Mouse (Mus musculus) stomach, embryonic 15.5 days (tissue): Measurements from ENCODE around the gene Memo1. TPM values are rescaled to one million over a fixed set of nuclear protein-coding genes. Genes with fewer than 3 reads are reported as not detected.
A peak's percentile ranks its signal among the peaks of the same experiment; 100 is the strongest.

Experiments
- ATAC-seq: fragments of 200-750 bp; cut with Nextera tagmentation; 2 replicates; pipeline ENCODE4 v1.8.0; 2017; ENCODE audit warnings: low read depth, moderate number of reproducible peaks, moderate TSS enrichment; ENCODE audit not compliant: insufficient read depth, low FRiP score
- H3K27ac ChIP-seq: fragments of 300-500 bp; sonication (generic); 2 replicates; pipeline ENCODE4 v1.5.1; 2015; ENCODE audit warnings: mild to moderate bottlenecking, inconsistent platforms
- H3K27me3 ChIP-seq: fragments of 300-500 bp; sonication (generic); replicated peaks from 2 replicates; pipeline ENCODE4 v1.6.1; 2015; ENCODE audit warnings: inconsistent platforms
- H3K36me3 ChIP-seq: fragments of 300-500 bp; sonication (generic); 2 replicates; pipeline ENCODE4 v1.6.1; 2015; ENCODE audit warnings: inconsistent platforms
- H3K4me1 ChIP-seq: fragments of 300-500 bp; sonication (generic); 2 replicates; pipeline ENCODE4 v1.6.1; 2015; ENCODE audit warnings: inconsistent platforms
- H3K4me2 ChIP-seq: fragments of 300-500 bp; sonication (generic); 2 replicates; pipeline ENCODE4 v1.6.1; 2015; ENCODE audit warnings: mild to moderate bottlenecking, inconsistent platforms
- H3K4me3 ChIP-seq: fragments of 300-500 bp; sonication (generic); replicated peaks from 2 replicates; pipeline ENCODE4 v1.5.1; 2015; ENCODE audit warnings: inconsistent platforms
- H3K9ac ChIP-seq: fragments of 300-500 bp; sonication (generic); 2 replicates; pipeline ENCODE4 v1.6.1; 2015; ENCODE audit warnings: inconsistent platforms
- H3K9me3 ChIP-seq: fragments of 300-500 bp; sonication (generic); 2 replicates; pipeline ENCODE4 v1.6.1; 2016; ENCODE audit warnings: inconsistent platforms
- WGBS: fragments of 180-500 bp; shearing (Covaris S2); methylation state at CpG from one replicate; pipeline ENCODE4 v1.1.7; 2015; 5-methylcytosine and 5-hydroxymethylcytosine counted together
- polyA plus RNA-seq: library from polyadenylated mRNA; unstranded; fragments of >200 nt; fragmentation: Nextera tagmentation; extraction: Ambion mirVana; gene quantifications from 2 replicates; pipeline ENCODE4 v1.2.1, GENCODE M21; 2015

The Memo1 gene
- polyA plus RNA-seq, 1 experiment from 2014 or later, result 84.7 TPM

DNA sequence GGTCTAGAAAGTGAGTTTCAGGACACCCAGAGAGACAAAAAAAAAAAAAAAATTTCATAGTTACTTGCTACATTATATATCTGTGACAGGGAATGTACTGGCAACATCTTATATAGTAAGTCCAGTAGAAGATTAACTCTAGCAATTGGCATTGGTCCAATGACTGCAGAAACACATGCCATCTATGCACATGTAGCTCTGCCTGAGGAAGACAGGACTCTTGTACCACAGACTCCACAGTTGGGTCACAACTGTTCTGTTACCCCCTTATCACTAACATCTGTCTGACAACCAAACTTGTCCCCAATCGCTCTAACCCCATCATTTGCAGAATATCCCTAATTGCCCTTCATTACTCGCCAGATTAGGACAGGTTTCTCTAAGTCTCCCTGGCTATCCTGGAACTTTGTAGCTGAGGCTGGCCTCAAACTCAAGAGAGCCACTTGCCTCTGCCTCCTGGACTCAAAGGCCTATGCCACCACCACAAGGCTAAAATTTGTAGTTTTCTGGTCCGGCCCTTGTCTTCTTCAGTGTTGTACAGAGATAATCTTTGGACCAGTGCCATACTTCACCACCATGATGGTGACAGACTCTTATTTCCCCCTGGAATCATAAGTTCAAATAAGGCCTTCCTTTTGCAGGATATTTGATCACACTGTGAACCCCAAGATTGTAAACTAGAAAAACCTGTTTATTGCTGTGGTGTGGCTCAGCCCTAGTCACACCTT lies 23.6 kb downstream of the Memo1 start:
- H3K27me3 ChIP-seq, result no peaks in the 10 kb centered on the region
- H3K4me2 ChIP-seq, result no peak overlapping the region
- H3K36me3 ChIP-seq, result no peaks in the 10 kb centered on the region
- WGBS, result 86% methylated on average over 3 of the region's 3 CpGs
- H3K4me3 ChIP-seq, result no peak overlapping the region
- no peaks in the 10 kb centered on the region for H3K4me1 ChIP-seq
- H3K9me3 ChIP-seq, result no peaks in the 10 kb centered on the region
- ATAC-seq, result no peak
- no peak overlapping the region for H3K27ac ChIP-seq
- no peak overlapping the region for H3K9ac ChIP-seq

DNA sequence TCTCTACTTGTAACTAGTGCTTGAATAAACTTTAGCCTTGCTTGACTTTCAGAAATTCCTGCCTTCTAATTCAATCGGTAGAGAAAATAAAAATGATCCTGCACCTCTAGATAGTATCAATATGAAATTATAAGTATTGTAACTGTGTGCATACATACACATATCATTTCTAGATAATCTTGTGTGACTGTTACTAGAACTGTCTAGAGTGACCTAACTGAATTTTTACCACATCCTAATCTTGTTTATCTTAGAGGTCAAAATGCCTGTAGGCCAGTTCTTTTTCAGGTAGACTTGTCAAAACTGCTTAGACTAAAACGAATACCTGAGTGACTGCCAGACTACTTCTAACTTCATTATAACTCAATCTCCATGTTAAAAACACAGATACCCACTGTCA lies 25.1 kb downstream of the Memo1 start:
- H3K9me3 ChIP-seq, result no peaks in the 10 kb centered on the region
- no peak overlapping the region for H3K4me3 ChIP-seq
- H3K27me3 ChIP-seq, result no peaks in the 10 kb centered on the region
- 46% methylated on average over 2 of the region's 2 CpGs for WGBS
- no peak overlapping the region for H3K4me2 ChIP-seq
- no peak for ATAC-seq
- H3K4me1 ChIP-seq, result peaks cover 6% of the 10 kb centered on the region
- no peaks in the 10 kb centered on the region for H3K36me3 ChIP-seq
- H3K27ac ChIP-seq, result no peak overlapping the region
- no peak overlapping the region for H3K9ac ChIP-seq

DNA sequence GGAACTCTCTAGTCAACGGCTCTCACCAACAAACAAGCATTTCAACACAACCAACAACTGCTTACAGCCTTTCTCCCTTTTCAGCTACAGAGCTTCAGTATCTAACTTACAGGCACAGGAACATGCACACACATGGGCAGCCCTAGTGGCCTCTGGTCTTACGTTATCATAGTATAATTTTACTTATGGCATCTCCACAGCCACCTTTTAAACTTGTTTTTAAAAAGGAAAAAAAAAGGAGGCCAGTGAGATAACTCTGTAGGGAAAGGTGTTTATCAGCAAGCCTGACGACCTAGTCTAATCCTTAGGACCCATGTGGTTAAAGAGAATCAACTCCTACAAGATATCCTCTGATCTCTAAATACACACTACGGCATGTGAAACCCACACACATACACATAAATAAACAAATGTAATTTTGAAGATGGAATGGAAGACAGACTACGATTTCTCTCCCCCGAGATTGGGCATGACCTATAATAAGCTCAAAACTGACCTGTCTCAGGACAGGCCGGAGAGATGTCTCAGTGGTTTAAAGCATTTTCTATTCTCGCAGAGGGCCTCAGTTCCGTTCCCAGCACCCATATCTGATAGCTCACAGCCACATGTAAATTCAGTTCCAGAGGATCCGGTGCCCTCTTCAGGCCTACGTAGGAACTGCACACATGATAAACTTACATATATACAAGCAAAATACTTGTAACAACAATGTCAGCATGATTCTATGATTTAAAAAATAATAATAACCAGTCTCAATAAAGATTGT lies 27.7 kb downstream of the Memo1 start:
- no peak overlapping the region for H3K4me2 ChIP-seq
- H3K9ac ChIP-seq, result no peak overlapping the region
- no peaks in the 10 kb centered on the region for H3K36me3 ChIP-seq
- WGBS, result 83% methylated on average over 11 of the region's 11 CpGs
- H3K27me3 ChIP-seq, result no peaks in the 10 kb centered on the region
- H3K4me1 ChIP-seq, result peaks cover 16% of the 10 kb centered on the region
- H3K9me3 ChIP-seq, result no peaks in the 10 kb centered on the region
- ATAC-seq, result peak; percentile 63; the same call in 1 of the 2 replicates
- H3K4me3 ChIP-seq, result no peak overlapping the region
- H3K27ac ChIP-seq, result no peak overlapping the region

DNA sequence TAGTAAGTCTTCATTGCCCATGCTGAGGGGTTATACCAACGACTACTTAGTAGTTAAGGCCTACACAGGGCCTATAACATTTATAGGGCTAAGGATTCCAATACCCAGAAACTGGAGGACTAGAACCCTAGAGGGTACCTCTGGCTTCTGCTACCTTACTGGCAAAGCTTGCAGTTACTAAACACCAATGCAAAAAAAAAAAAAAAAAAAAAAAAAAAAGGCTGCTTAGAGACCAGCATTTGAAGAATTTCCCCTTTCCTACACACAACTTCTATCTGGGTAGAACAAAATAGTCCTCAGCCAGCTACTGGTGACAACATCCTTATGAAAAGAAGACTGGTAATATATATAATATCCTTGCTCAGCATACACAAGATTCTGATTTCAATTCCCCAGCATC lies 29.7 kb downstream of the Memo1 start:
- no peaks in the 10 kb centered on the region for H3K27me3 ChIP-seq
- H3K4me2 ChIP-seq, result no peak overlapping the region
- H3K27ac ChIP-seq, result no peak overlapping the region
- no peak overlapping the region for H3K9ac ChIP-seq
- WGBS, result 39% methylated on average over 1 of the region's 1 CpGs
- H3K4me1 ChIP-seq, result peaks cover 19% of the 10 kb centered on the region
- H3K9me3 ChIP-seq, result no peaks in the 10 kb centered on the region
- H3K4me3 ChIP-seq, result no peak overlapping the region
- ATAC-seq, result no peak
- H3K36me3 ChIP-seq, result no peaks in the 10 kb centered on the region

DNA sequence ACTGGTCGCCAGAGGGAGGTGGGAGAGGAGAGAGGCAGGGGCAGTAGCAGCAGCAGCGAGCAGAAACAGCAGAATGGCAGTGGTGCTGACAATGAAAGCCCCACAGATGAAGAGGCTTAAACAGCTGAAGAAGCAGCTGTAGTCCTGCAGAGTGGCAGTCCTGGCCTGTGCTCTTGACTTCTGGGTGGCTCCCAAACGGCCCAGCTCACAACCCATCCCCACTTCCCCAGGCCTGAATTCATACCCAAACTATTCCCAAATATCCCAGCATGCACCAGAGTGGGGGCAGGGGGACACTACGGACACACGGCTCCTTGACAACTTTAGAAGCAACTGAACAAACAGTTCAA lies 30.2 kb downstream of the Memo1 start:
- no peaks in the 10 kb centered on the region for H3K36me3 ChIP-seq
- H3K27me3 ChIP-seq, result no peaks in the 10 kb centered on the region
- H3K4me2 ChIP-seq, result no peak overlapping the region
- WGBS, result 20% methylated on average over 5 of the region's 5 CpGs
- H3K9ac ChIP-seq, result no peak overlapping the region
- peak overlapping the region; percentile 12; the same call in 1 of the 2 replicates for H3K27ac ChIP-seq
- no peaks in the 10 kb centered on the region for H3K9me3 ChIP-seq
- H3K4me1 ChIP-seq, result peaks cover 19% of the 10 kb centered on the region
- no peak for ATAC-seq
- H3K4me3 ChIP-seq, result no peak overlapping the region

DNA sequence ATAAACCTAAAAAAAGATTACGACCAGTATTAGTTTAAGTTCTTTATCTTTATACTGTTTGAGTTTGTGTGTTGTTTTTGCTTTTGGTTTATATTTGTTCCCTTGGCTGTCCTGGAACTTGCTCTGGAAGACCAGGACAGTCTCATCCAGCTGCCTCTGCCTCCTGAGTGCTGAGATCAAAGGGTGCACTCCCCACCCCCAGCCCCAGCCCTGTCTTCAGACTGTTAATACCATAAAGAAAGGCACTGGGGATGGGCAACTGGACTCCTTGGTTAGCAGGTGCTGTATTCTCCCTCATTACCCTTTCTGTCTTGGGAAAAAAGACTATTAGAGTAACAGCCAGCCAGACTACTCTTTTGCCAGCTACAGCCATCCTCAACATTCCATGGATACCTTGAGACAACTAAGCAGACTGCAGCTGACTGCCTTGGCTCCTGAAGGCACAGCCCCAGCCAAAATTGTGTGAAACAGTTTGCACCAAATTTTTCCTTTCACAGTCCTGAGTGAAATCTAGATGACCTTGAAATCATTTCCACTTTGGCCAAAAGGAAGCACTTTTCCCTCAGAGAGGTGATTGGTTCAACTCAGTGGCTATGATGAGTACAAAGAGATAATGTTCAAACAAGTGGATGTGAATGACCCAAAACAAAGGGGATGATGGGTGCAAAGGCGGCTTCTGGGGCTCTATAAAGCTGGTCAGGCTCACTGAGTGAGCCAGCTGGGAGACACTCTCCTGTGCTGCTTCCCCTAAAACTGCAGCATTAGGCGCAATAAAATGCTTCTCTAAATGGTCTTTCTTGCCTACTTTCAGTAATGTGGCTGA lies 30.8 kb downstream of the Memo1 start:
- no peaks in the 10 kb centered on the region for H3K9me3 ChIP-seq
- no peak overlapping the region for H3K4me3 ChIP-seq
- H3K27me3 ChIP-seq, result no peaks in the 10 kb centered on the region
- peaks cover 19% of the 10 kb centered on the region for H3K4me1 ChIP-seq
- peak overlapping the region; percentile 12; the same call in 1 of the 2 replicates for H3K27ac ChIP-seq
- ATAC-seq, result no peak
- 43% methylated on average over 3 of the region's 3 CpGs for WGBS
- H3K36me3 ChIP-seq, result no peaks in the 10 kb centered on the region
- no peak overlapping the region for H3K9ac ChIP-seq
- H3K4me2 ChIP-seq, result no peak overlapping the region

DNA sequence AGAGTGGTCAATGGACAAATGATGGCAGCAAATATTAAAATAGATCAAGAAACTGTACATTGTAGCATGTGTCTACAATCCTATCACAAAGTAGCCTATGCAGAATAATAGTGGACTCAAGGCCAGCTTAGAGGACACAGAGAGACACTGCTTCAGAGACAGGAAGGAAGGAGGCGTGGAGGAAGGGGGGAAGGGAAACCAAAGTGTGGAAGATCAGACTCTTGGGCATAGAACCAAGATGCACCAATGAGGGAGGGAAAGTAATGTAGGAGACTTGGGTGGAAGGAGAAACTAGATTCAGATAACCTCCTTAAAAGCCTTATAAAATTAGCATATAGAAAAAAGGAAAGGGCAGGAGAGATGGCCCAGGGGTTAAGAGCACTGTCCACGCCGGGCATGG lies 32.9 kb downstream of the Memo1 start:
- no peaks in the 10 kb centered on the region for H3K36me3 ChIP-seq
- WGBS, result 86% methylated on average over 3 of the region's 3 CpGs
- H3K27ac ChIP-seq, result no peak overlapping the region
- ATAC-seq, result no peak
- H3K9me3 ChIP-seq, result no peaks in the 10 kb centered on the region
- H3K4me3 ChIP-seq, result no peak overlapping the region
- H3K4me2 ChIP-seq, result no peak overlapping the region
- H3K4me1 ChIP-seq, result peaks cover 19% of the 10 kb centered on the region
- no peak overlapping the region for H3K9ac ChIP-seq
- no peaks in the 10 kb centered on the region for H3K27me3 ChIP-seq

DNA sequence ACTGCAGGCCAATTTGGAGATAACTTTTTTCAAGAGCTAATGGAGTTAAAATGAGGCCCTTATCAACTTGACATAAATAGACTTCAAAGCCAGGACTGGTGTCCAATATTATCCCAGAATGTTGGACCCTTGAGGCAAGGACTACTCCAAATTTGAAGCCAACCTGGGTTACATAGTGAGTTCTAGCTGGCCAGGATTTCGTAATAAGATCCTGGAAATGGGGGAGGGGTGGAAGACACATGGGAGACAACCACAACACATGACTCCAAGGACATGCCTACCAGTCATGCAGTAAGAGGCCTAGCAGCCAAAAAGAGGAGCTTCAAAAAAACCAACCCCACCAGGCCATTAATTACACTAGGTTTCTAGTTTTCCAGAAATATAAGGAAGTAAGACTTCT lies 50.0 kb downstream of the Memo1 start:
- Histone ChIP-seq H3K27me3 (no peaks in the 10 kb centered on the region), H3K4me3 (no peak overlapping the region), H3K27ac (no peak overlapping the region), H3K9ac (no peak overlapping the region), H3K4me2 (no peak overlapping the region), H3K9me3 (no peaks in the 10 kb centered on the region), H3K4me1 (no peaks in the 10 kb centered on the region), H3K36me3 (0 out of 2 replicates have a peak, but pooled peaks cover 2% of the 10 kb centered on the region)
- no peak for ATAC-seq
- 78% methylated on average over 1 of the region's 1 CpGs for WGBS

DNA sequence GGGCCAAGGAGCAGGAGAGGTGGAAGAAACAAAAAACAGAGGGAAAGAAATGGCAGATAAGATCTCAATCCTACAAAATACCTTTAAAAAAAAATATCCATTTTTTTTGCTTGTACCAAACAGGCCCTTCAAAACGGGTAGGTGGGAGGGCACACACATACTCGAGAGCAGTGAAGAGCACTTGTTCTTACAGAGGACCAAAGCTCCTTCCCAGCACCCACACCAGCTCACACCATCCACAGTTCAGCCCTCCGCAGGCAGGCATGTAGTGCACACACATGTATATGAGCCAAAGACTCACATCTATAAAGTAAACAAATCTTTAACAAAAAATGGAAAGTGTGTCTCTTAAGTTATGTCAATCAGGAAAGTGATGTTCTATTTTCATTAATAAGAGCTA lies 52.5 kb downstream of the Memo1 start:
- ATAC-seq, result no peak
- WGBS, result 64% methylated on average over 3 of the region's 3 CpGs
- Histone ChIP-seq H3K4me3 (no peak overlapping the region), H3K9ac (no peak overlapping the region), H3K4me2 (no peak overlapping the region), H3K27me3 (no peaks in the 10 kb centered on the region), H3K36me3 (0 out of 2 replicates have a peak, but pooled peaks cover 5% of the 10 kb centered on the region), H3K9me3 (no peaks in the 10 kb centered on the region), H3K27ac (no peak overlapping the region), H3K4me1 (no peaks in the 10 kb centered on the region)

DNA sequence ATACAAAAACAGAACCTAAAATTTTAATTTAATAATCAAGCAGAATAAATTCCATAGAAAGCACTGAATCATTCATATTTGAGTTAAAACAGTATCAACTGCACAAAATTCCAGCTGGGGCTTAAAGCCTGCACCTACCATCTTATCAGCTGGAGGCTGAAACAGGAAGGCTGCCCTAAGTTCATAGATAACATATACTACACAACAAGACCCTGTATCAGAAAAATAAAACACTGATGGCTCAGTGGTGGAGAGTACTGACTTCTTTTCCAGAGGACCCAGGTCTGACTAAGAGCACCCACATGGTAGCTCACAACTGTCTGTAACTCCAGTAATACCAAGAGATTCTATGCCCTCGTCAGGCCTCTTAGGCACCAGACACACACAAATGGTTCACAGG lies 55.0 kb downstream of the Memo1 start:
- H3K4me1 ChIP-seq, result no peaks in the 10 kb centered on the region
- 94% methylated on average over 1 of the region's 1 CpGs for WGBS

DNA sequence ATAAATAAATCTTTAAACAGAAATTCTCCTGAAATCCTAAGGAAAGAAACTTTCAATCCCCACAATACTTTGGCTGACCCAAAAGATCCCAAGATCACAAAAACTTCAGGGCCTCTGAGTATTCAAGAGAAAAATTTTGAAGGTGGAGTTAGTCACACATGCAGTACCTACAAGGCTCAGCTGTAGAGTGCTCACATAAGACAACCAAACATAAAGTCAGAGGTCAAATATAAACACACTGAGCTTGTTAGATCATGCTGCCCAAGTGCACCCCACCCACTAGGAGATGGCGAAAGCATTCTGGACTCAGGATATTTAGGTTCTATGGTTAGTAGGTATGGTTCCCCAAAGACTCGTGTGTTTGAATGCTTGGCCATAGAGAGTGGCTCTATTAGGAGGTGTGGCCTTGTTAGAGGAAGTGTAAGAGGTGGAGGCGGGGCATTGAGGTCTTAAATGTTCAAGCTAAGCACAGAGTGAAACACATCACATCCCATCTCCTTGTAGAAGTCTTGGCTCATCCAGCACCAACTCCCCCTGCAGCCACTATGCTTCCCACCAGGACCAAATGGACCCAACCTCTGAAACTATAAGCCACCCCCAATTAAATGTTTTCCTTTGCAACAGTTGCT lies 67.1 kb downstream of the Memo1 start:
- H3K4me2 ChIP-seq, result no peak overlapping the region
- H3K27me3 ChIP-seq, result no peaks in the 10 kb centered on the region
- no peak overlapping the region for H3K9ac ChIP-seq
- ATAC-seq, result no peak
- WGBS, result 86% methylated on average over 3 of the region's 3 CpGs
- H3K4me1 ChIP-seq, result no peaks in the 10 kb centered on the region
- H3K4me3 ChIP-seq, result no peak overlapping the region
- H3K27ac ChIP-seq, result no peak overlapping the region
- no peaks in the 10 kb centered on the region for H3K9me3 ChIP-seq
- H3K36me3 ChIP-seq, result no peaks in the 10 kb centered on the region

More for the DNA sequence above, 55.0 kb downstream of the Memo1 start:
- no peak for ATAC-seq
- H3K4me3 ChIP-seq, result no peak overlapping the region
- H3K9me3 ChIP-seq, result no peaks in the 10 kb centered on the region
- H3K27me3 ChIP-seq, result no peaks in the 10 kb centered on the region
- 0 out of 2 replicates have a peak, but pooled peaks cover 5% of the 10 kb centered on the region for H3K36me3 ChIP-seq
- no peak overlapping the region for H3K27ac ChIP-seq
- no peak overlapping the region for H3K9ac ChIP-seq
- H3K4me2 ChIP-seq, result no peak overlapping the region
